Mouse (Mus musculus): ENCODE results near the gene Ncl. TPM values are rescaled to one million over a fixed set of nuclear protein-coding genes. Genes with fewer than 3 reads are reported as not detected.
A peak's percentile ranks its signal among the peaks of the same experiment; 100 is the strongest.

Ncl gene
- total RNA-seq, 2 experiments from 2014 or later, result 109 to 127 TPM

DNA sequence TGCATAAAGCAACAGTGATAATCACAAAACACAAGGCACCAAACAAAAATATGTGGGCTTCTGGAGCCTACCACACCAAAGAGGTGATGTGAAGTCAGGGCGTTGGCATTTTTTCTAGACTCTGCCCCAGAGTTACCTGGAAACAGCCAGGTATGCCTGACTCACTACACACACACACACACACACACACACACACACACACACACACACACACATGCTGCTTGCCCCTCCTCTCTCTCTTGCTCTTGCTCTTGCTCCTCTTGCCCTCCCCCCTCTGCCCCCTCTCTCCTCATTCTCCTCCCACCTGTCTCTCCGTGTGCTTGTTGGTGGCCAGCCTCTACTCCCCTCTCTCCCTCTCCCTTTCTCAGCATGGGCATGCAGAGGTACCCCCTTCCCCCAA is 22.9 kb downstream of the Ncl start:
- intact Hi-C loops (cut with DNase I), result loop anchor here (5.0 kb wide), 1 partner anchor 274 kb away; the partner anchor contains the start of gene Psmd1
- DNase-seq, result no peak

DNA sequence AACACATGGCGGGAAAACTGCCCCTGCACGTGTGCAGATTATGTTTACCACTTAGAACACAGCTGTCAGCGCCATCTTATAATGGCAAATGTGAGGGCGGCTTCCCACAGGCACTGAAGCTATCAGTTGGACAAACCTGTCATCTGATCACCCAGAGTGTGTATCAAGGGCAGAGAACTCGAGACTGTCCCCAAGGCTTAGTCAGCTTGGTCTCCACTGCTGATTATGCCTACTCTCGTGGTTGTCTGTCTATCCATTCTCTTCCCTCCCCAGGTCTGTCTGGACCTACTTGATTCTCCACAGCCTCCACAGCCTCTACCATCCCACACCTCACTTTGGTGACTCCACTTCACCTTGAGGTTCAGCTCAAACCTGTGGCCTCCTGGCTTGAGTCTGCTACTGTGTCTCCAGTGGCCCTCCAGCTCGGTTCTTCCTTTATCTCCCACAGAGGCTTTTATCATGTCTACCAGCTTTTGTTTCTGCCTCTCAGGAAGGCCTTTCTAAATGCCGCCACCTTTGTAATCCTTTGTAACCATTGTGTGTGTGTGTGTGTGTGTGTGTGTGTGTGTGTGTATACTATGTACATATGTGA is 38.3 kb downstream of the Ncl start:
- intact Hi-C loops (cut with DNase I), result no loop called here
- DNase-seq, result no peak

DNA sequence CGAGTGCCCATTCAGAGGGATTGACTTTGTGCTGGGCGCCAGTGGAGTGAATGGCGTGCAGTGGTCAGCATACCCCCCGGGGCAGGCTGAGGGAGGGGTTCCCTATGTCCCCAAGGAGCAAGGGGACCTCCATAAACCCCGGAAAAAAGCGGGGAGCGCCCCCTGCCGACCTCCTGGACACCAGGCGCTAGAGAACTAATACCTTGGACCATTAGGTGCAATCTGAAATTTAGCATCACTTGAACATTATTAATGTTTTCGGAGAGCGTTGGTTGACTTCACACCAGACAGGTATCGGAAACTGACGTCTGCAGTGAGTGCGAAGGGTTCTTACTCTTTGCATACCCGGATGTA is 45.5 kb downstream of the Ncl start:
- peak in 1 of 2 experiments; percentile 44 for DNase-seq
- intact Hi-C loops (cut with DNase I), result no loop called here

DNA sequence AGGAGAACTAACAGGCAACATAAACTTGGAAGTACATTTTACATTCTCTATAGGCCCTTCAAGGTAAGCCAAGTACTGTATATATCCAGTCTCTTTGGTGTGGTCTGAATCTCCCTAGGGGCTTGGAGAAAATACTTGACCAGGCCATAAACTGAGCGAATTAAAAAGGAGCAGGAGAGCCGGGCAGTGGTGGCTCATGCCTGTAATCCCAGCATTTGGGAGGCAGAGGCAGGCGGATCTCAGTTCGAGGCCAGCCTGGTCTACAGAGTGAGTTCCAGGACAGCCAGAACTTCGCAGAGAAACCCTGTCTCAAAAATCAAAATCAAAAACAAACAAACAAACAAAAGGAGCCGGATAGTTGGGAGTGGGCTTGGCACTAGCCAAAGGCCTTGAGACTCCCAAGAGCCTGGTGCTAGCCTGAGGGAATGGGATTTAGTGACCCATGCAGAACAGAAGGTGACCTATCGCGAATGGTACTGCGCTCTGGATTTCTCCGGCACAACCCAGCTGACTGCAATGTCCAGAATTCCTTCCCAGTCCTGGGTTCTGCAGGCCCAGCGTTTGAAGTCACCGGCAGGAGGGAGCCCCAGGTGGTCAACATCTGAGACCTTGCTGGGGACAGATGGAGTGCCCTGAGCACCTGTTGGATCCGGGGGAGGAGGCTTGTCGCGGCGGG is 46.0 kb downstream of the Ncl start:
- no peak for DNase-seq
- intact Hi-C loops (cut with DNase I), result no loop called here

DNA sequence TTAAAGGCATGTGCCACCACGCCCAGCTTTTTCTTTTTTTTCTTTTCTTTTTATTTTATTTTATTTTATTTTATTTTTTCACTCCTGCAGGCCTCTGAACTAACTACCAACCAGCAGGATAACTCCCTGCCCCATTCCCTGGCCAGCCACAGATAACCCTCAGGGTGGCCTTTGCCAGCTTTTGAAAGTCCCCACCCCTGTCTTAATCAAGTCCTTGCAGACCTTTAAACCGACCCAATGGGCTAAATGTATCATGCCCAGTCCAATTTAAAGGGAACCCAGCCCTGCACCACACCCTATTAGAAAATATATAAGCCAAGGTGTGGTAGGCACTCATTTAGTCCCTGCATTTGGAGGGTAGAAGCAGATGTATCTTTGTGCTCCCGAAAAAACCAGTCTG is 46.9 kb downstream of the Ncl start:
- DNase-seq, result no peak
- intact Hi-C loops (cut with DNase I), result no loop called here

DNA sequence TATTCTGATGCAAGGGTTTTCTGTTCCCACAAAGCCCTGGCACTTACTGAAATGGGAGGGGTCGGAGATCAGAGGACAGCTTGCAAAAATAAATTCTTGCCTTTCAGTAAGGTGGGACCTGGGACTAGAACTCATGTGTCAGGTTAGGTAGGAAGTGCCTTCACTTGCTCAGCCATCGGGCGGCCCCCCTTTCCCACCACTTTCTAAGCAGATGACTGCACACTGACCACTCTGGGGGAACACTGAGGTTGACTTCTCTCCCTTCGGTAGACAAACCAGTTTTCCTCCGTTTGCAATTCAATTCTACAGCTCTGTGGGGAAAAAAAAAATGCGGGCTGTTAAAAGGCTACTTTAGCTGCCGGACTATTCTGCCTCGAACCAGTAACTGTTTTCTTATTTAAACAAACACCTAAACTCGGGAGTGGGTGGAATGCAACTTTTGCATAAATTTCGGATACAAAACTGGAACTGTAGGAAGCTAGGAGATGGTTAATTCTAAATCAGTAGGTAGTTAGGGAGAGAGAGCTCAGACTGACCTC is 47.7 kb downstream of the Ncl start:
- intact Hi-C loops (cut with DNase I), result no loop called here
- no peak for DNase-seq

DNA sequence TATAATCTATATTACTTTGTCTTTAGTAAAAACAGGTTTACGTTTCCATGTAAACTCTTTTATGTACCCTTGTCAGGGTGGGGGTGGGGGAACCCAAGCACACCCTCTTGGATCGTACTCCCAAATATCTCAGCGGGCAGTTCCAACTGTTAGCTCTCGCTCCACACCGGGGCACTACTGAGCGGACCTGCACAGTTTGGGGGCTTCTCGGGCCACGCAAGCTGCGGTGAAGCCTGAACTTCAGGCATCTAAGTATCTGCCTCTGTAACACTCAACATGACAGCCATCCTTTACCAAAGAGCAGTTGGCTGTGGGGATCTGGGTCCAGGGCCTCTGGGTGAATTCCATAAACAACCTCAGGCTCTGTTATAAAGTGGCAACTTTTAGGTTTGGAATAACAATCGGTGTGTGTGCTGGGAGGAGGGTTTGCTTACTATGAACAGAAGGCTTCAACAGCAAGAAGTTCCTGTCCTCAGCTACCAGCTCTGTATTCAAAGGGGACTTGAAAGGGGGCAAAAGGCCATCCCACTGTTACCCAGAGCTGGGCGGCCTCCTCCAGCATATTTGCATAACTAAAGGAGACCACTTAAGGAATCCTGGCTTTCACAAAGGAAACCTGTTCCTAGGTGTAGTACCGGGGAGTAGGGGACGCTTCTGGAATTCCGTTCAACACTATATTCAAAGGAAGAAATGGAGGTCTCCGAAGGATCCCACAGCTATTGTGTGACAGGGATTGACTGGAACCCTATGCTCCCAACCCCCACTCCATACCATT is 48.5 kb downstream of the Ncl start:
- DNase-seq, result no peak
- intact Hi-C loops (cut with DNase I), result no loop called here

DNA sequence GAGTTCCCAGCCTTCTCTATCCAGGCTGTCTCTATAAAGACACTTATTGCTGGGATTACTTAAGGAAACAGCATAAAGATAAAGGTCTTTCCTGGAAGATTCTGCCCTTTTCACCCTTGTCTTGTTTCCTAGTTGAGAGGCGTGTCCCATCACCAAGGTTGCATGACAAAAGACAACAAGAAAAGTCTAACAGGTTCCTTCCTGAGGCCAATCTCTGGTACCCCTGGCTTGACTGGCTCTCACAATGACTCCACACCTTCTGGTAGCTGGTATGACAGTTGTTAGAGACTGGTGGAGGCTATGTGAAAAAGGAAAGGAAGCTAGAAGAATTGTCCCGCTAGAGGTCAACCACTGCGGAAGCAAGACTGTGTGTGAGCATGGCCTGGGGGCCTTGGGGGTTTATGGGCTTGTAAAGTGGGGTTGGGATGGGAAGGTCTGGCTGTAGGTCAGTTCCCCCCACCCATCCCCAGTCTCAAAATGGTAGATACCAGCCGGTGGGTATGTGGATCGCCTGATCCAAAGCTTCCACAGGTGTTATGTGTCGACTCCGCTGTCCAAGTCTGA is 49.8 kb downstream of the Ncl start:
- DNase-seq, result no peak
- intact Hi-C loops (cut with DNase I), result no loop called here

DNA sequence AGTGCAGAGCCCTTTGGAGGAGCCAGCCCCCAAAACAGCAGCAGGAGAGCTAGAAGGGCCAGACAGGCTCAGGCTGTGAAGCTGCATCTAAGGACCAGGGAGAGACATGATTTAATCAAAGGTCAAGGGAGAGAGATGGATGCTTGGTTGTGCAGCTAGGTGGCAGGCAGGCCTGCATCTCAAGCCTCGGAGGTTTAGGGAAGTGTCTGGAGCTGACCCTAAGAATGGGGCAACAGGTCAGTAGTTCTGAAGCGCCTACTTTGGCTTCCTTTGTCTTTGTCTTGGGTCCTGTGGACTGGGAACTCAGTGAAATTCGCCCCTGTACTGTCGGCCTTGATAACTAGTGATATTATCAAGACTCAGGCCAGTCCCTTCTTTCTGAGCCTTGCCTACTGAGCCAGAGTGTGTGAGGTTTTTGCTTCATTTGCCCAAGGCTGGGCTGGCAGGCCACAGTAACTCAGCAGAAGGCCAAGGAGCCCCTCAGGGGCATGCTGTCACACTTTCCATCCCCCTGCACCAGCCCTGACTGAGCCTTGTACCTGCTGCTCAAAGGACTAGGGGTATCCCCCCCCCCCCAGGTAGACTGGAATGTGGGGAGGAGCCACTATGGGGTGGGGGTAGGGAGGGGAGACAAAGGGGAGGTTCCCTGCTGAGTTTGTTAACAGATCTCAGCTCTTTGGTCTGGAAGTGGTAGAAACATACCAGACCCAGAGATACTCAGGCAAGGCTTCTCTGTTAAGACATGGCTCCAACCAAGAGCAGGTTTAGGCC is 51.1 kb downstream of the Ncl start:
- intact Hi-C loops (cut with DNase I), result no loop called here

DNA sequence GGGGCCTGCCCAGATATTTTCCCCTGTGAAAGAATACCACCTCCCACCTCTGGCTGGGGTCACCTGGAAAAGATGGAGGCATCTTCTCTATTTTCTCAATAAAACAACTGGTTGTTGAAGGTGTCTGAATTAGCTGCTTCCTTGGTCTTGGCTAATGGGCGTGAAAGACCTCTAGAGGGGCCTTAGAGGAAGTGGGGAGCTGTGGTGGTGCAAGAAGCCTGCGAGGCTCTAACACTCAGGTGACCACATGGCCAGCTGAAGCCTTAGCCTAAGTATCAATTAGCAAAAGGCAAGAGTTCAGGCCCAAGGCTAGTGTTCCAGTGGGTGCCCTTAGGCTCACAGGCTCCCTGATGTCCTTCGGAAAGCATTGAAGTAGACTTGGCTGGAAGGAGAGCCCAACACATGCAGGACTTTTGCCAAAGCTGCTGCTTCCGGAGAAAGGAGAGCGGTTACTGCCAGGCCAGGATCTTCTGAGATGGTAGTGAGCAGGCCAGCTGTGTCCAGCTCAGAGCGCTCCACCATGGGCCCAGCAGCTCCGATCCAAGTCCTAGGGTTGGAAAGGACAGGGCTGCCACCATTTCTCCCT is 51.9 kb downstream of the Ncl start:
- intact Hi-C loops (cut with DNase I), result no loop called here
- DNase-seq, result no peak

More for the DNA sequence above, 51.1 kb downstream of the Ncl start:
- DNase-seq, result no peak

DNA sequence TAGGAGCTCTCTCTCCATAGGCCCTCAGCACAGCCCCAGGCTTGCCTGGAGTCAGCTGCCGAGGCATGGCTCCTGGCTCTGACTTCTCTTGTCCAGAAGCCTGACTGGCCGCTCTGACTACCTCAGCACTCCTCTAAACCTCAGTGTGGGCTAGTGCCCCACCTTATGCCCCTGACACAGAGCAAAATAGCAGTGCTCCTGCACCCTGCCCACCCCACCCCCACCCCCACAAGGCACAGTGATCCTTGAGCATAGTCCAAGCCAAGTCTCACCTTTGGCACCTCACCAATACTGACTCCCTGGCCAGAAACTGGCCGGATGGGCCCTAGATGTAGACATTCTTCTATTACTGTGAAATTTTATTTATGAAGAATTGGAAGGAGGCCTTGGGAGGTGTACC is 52.5 kb downstream of the Ncl start:
- DNase-seq, result no peak
- intact Hi-C loops (cut with DNase I), result no loop called here

DNA sequence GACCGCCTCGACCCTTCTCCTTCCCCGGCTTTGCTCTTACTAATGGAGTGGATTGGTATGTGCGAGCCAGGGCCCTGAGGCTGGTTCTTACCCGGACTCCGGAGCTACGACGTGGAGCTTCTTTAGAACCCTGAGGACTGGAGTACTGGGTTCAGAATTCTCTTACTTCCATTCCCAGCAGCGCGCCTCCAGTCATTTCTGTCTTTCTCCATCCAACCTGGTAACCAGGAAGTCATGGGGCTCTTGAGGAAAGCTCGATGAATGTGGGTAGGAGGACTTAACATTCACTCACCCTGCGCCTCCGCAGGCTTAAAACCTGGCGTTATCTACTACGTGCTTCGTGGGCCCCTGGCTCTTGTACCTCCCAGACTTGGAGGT is 55.3 kb downstream of the Ncl start:
- intact Hi-C loops (cut with DNase I), result no loop called here
- no peak for DNase-seq

DNA sequence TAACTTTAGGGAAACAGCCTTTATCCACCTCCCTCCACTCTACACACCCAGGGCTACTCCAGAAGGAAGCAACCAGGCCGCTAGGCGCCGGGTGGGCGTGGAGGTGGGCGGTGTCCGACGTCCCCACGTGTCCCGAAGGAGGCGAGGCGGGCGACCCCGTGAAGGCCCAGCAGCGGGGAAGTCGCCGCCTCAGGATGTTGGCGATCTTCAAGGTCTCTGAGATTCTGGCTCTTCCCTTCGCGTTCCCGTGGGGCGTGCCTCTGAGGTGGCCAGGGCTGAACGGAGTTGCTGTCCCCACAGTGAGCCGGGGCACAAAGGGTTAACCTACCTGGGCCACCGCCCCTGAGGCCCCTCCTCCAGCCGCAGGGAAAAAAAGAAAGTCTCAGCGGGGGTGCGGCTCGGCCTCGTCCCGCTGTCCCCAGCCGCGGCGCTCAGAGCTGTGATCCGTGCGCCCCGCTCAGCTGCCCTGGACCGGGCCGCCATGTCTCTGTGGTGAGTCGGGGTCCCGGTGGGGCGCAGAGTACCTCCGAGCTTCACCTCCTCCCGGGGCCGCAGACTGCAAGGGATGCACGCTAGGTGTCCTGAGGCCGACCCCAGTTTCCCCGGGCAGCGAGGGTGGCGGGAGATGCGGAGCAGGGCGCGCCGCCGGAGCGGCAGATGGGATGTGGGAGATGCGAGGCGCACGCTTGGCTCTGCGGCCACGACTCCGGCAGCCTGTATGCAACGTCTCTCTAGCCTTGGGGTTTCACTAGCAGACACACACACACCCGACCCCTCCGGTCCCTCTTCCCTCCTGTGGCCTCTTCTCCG is 55.9 kb downstream of the Ncl start:
- intact Hi-C loops (cut with DNase I), result no loop called here
- DNase-seq, result peak; percentile 34 to 41

DNA sequence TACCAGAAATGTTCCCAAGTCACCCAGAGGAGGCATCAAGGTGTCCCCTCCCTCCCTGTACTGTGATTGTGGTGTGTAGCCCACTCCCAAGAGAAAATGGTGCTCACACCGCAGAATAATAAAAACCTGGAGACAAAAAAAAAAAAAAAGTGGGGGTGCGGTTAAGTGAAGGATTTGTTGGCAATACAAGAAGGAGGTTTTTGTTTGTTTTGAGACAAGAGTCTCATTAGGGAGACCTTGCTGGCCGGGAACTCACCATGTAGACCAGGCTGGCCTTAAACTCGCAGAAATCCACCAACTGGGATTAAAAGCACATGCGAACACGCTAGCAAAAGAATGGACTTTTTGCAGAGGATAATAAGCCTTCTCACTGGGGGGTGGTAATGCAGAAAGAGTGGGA is 56.7 kb downstream of the Ncl start, which contains the start of gene B3gnt7:
Gene B3gnt7 (plus strand): TSS at position 301 of the 400 bp plus-strand sequence.
- no peak for DNase-seq
- intact Hi-C loops (cut with DNase I), result no loop called here

DNA sequence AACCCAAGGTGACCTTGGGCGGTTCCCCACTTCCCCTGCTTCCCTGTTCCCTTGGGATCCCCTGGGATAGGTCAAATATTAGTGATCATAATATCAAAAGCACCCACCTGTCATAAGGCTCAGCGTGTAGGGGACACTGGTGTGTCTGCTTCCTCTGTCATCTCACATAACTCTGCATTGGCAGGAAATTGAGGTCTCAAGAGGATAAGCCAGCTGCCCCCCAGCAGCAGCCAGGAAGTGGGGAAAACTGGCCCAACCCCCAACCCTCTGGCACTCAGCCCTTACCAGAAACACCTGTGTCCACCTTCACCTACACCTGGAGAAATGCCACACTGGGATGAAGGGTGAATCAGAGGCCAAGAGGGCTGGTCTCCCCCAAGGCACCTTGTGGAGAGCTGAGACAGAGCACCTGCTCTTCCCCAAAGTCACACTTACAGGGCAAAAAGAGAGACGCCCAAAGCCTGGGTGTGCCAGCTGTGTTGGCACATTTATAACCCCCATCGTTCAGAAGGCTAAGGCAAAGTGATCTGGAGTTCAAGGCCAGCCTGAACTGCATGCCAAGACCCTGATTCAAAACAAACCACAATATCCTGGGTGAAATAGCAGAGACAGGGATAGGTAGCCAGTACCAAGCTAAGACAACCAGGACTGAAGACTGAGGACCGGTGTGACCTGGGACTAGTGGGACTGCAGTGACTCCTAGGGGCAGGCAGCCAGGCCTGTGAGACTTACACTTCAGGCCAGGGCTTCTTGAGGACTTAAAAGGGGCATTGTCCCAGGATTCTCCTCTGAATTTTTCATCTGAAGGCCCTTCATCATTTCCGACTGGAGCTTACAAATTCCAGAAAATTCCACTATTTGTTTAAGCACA is 57.7 kb downstream of the Ncl start:
- intact Hi-C loops (cut with DNase I), result no loop called here
- no peak for DNase-seq

DNA sequence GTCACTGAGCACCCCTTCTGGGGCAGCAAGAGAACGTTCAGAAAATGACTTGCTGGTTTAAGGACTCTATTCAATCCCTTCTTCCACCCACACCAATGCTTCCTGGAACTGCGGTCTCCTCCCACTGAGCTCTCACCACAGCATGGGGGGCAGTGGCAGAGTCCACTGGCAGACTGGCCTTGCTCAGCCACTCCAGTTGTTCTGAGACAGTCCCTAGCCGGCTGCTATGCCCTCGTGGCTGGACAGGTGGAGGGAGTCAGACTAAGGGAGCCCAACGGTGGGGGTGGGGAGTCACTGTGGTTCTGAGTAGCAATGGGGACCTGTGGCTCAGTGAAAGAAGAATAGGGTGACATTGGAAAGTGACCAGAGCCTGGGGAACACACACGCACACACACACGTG is 58.5 kb downstream of the Ncl start:
- intact Hi-C loops (cut with DNase I), result no loop called here
- no peak for DNase-seq

DNA sequence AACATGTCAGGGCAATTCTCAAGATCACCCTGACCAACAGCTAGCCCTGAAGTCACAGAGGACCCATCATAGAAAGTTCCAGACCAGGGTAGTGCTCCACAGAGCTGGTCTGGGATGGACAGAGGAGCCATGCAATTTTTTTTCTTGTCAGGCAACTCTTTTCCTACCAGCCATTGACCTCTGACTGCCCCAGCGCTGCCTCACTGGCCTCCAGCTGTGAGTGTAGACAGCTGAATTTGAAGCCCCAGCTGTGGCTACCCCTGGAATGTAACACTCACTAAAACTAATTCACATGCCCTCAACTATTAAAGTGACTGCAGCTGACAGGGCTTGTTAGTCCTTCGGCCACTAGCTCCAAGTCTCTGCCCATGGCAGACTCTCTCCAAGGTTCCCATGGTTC is 59.1 kb downstream of the Ncl start:
- DNase-seq, result no peak
- intact Hi-C loops (cut with DNase I), result no loop called here

Data from heart, postnatal 36 days (tissue).